Mouse (Mus musculus): ENCODE results near the gene Gm28044. TPM values are rescaled to one million over a fixed set of nuclear protein-coding genes. Genes with fewer than 3 reads are reported as not detected.
"Not testable (repeated sequence)": the region's sequence is repeated elsewhere in the genome, so short reads cannot be mapped to it uniquely, and the experiment has no call there.

The Gm28044 gene
- not detected in 2 replicates for polyA plus RNA-seq (2016; fragmentation: Nextera tagmentation; extraction: Ambion mirVana)

DNA sequence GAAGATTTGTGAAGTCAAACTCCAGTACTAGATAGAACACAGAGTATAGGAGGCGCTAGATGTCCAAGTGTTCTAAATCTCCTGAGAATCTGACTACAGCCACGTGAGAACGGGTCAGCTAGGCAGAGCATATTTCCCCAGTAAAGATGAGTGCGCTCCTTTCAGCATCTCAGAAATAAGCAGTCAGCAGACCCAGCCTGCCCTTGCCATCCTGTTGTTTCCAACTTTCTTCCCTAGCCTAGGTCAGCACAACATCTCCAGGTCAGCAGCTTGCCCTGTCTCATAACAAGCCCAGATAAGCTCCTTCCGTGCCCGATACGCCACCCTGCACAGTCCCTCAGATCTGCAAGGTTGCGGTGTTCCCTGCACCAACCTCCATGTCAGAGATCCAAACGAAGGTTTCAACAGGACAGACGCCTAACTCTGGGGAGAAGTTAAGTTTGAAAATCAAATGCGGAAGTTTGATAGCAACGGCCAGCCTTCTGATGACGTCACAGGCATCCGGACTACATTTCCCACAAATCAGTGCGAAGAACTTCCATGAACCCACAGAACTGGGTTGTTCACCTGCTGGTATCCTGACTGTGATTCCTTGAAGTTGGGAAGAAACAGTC is at the start of gene Gm28044, which contains the start of gene Zfp953:
Gene Gm28044, minus strand, starts transcription at position 406 of the 614 bp plus-strand sequence.
Gene Zfp953, minus strand, starts transcription at position 475 of the 614 bp plus-strand sequence.
- no peaks in the 10 kb centered on the region; the same call in 1 of the 2 replicates for H3K4me1 ChIP-seq
- H3K36me3 ChIP-seq, result no peaks in the 10 kb centered on the region
- no peaks in the 10 kb centered on the region for H3K27me3 ChIP-seq (ENCODE audit: insufficient read depth, poor library complexity, severe bottlenecking)
- H3K27ac ChIP-seq, result peak within 1 kb of the TSS; percentile 90
- DNase-seq (ENCODE audit: low spot score), result peak; percentile 93
- peak within 1 kb of the TSS; percentile 79 for H3K4me3 ChIP-seq
- WGBS, result 0% methylated on average over 15 of the region's 15 CpGs
- H3K9me3 ChIP-seq, result no peaks in the 10 kb centered on the region

DNA sequence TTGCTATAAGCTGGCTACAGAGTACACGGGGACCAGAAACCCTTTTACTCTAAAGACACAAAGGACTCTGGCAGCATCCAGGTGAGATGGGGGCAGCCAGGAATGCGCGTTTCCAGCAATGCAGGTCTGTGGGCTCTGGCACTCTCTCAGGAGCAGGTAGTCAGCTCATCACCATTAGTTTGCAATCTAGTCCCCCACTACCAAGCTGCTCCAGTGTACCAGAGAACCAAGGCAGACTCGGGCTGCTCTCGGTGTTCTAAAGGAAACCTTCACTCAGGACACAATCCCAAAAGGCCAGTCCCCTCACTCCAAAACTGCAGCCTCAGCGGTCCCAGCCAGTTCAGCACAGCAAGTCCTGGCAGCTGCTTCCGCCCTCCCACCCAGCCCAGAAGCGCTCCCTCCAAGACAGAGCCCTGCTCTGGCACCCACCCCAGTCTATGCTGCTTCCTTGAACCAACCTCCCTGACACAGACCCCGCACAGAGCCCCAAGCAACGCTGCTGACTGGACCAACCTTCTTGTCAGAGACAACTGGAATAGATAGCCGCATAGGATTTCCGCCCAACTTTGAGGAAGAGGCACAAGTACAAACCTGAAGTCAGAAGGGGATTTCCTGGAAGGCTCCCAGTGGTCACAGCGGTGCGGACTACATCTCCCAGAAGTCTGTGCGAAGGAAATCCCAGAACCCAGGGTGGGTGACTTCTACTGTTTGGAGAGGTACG is 39.0 kb upstream of the Gm28044 start, which contains the start of gene Zfp429:
Gene Zfp429, minus strand, starts transcription at position 637 of the 721 bp plus-strand sequence.
- not testable (repeated sequence) for H3K4me1 ChIP-seq; H3K9me3 ChIP-seq; H3K27me3 ChIP-seq (ENCODE audit: insufficient read depth, poor library complexity, severe bottlenecking); H3K36me3 ChIP-seq
- H3K4me3 ChIP-seq, result peak within 1 kb of the TSS; percentile 70
- 4% methylated on average over 16 of the region's 16 CpGs for WGBS
- DNase-seq (ENCODE audit: low spot score), result peak; percentile 90
- peak within 1 kb of the TSS; percentile 83 for H3K27ac ChIP-seq

DNA sequence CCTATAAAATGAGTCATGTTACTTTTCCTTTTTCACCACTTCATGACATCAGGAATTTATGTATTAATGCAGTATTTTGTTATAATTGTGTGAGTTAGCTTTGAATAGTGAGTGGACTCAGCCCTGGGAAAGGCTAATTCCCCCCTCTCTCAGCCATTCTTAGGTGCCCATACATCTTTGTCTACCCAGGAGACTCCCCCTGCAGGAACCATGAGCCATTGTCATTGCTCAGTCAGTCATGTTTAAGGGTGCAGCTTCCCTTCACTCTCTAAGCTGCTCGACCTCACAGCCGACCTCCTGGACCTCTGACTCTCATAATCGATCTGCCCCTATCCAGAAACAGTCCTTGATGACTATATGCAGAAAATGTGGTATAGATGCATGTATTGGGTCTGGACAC is 15.9 kb upstream of the Gm28044 start:
- H3K9me3 ChIP-seq; H3K4me1 ChIP-seq; DNase-seq (ENCODE audit: low spot score); H3K4me3 ChIP-seq; H3K36me3 ChIP-seq; H3K27ac ChIP-seq; H3K27me3 ChIP-seq (ENCODE audit: insufficient read depth, poor library complexity, severe bottlenecking): not testable (repeated sequence)
- WGBS, result 71% methylated on average over 3 of the region's 3 CpGs

DNA sequence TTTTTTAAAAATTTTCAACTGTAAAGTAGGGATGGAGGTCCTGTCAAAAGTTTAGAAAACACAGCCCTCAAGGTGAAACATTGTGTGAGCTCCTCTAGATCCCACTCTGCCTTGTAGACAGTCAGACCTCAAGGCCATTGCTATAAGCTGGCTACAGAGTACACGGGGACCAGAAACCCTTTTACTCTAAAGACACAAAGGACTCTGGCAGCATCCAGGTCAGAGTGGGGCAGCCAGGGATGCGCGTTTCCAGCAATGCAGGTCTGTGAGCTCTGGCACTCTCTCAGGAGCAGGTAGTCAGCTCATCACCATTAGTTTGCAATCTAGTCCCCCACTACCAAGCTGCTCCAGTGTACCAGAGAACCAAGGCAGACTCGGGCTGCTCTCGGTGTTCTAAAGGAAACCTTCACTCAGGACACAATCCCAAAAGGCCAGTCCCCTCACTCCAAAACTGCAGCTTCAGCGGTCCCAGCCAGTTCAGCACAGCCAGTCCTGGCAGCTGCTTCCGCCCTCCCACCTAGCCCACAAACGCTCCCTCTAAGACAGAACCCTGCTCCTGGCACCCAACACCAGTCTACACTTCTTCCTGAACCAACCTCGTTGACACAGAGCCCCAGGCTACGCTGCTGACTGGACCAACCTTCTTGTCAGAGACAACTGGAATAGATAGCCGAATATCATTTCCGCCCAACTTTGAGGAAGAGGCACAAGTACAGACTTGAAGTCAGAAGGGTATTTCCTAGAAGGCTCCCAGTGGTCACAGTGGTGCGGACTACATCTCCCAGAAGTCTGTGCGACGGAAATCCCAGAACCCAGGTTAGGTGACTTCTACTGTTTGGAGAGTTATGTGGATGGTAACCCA is 14.9 kb upstream of the Gm28044 start, which contains the start of the genes Gm28041 and Zfp456:
Gene Gm28041, minus strand, starts transcription at position 684 of the 862 bp plus-strand sequence.
Gene Zfp456, minus strand, starts transcription at position 761 of the 862 bp plus-strand sequence.
- not testable (repeated sequence) for H3K9me3 ChIP-seq; H3K27me3 ChIP-seq (ENCODE audit: insufficient read depth, poor library complexity, severe bottlenecking); H3K4me1 ChIP-seq; H3K36me3 ChIP-seq
- WGBS, result 10% methylated on average over 14 of the region's 15 CpGs
- Histone ChIP-seq H3K27ac (peak within 1 kb of the TSS; percentile 64; the same call in 1 of the 2 replicates), H3K4me3 (peak within 1 kb of the TSS; percentile 63)
- DNase-seq (ENCODE audit: low spot score), result peak; percentile 92

DNA sequence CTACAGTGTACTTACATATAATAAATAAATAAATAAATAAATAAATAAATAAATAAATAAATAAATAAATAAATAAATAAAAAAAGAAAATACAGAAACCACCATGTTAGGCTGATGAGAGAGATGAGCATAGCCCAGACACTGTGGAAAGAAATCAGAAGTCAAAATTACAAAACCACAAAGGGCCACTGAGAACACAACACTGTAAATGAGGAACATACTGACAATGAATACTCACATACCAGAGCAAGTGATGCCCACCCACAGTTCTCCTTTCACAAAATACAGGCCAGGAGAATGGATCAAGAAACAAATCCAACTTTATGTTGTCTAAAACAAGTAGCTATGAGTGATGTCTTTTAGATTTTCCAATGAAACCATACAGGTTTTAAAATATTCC is 8.5 kb downstream of the Gm28044 start:
- Histone ChIP-seq H3K4me1 (no peaks in the 10 kb centered on the region), H3K9me3 (no peaks in the 10 kb centered on the region), H3K36me3 (no peaks in the 10 kb centered on the region), H3K27ac (no peak overlapping the region), H3K4me3 (no peak overlapping the region), H3K27me3 (ENCODE audit: insufficient read depth, poor library complexity, severe bottlenecking) (no peaks in the 10 kb centered on the region)
- DNase-seq (ENCODE audit: low spot score), result no peak

DNA sequence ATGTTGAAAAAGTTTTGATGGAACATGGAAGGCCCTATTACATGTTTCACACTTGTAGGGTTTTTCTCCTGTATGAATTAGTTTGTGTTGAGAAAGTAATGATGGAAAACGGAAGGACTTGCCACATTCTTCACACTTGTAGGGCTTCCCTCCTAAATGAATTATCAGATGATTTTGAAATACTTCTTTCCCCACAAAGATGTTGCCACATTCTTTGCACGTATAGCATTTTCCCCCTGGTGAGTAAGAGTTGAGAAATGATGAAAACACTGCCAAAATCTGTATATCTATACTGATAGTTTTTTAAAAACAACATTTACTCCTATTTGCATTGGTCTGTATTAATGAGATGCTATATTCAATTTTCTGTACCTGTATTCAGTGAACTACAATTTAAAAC is 16.9 kb downstream of the Gm28044 start:
- 85% methylated on average over 2 of the region's 2 CpGs for WGBS
- no peak for DNase-seq (ENCODE audit: low spot score)
- no peaks in the 10 kb centered on the region for H3K27me3 ChIP-seq (ENCODE audit: insufficient read depth, poor library complexity, severe bottlenecking)
- no peak overlapping the region for H3K27ac ChIP-seq
- peaks cover 17% of the 10 kb centered on the region; the same call in 1 of the 2 replicates for H3K36me3 ChIP-seq
- H3K4me3 ChIP-seq, result no peak overlapping the region
- no peaks in the 10 kb centered on the region for H3K9me3 ChIP-seq
- H3K4me1 ChIP-seq, result no peaks in the 10 kb centered on the region

DNA sequence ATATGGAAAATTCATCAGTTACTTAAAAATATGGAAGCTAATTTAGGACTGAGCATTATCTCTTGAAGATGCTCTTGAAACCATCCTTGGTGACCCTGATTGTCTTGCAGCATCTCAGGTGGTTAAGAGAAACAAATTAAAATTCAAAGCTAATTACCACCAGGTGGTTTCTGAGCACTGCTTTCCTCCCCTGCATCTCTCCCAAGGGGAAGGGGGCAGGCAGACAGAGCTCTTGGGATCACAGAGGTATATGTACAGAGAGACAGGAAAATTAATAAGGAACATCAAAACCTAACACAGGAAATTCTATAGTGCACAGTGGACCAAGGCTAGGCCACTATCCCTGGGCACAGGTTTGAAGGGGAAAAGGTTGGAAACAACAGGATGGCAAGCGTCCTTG is 27.5 kb downstream of the Gm28044 start:
- WGBS, result 62% methylated on average over 1 of the region's 1 CpGs
- H3K27ac ChIP-seq, result peak overlapping the region; percentile 83
- no peak for DNase-seq (ENCODE audit: low spot score)
- H3K36me3 ChIP-seq, result no peaks in the 10 kb centered on the region
- H3K27me3 ChIP-seq (ENCODE audit: insufficient read depth, poor library complexity, severe bottlenecking), result no peaks in the 10 kb centered on the region
- H3K4me1 ChIP-seq, result peaks cover 6% of the 10 kb centered on the region; the same call in 1 of the 2 replicates
- H3K9me3 ChIP-seq, result no peaks in the 10 kb centered on the region
- H3K4me3 ChIP-seq, result peak overlapping the region; percentile 64

DNA sequence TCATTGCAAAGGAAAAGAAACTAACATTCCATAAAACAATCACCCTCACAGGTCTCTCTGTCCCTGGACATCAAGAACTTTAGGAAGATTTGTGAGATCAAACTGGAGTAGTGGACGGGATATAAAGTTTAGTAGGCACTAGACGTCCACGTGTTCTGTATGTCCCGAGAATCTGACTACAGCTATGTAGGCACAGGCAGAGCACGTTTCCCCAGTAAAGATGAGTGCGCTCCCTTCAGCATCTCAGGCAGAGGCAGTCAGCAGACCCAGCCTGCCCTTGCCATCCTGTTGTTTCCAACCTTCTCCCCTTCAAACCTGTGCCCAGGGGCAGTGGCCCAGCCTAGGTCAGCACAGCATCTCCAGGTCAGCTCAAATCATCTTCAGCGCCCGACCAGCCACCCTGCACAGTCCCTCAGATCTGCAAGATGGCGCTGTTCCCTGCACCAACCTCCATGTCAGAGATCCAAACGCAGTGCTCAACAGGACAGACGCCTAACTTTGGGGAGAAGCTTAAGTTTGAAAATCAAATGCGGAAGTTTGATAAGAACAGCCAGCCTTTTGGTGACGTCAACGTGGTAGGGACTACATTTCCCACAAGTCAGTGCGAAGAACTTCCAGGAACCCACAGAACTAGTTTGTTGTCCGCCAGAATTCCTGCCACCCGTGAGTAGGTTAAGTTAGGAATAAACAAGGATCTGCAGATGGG is 28.2 kb downstream of the Gm28044 start, which contains the start of gene Zfp595:
Gene Zfp595, minus strand, starts transcription at position 552 of the 706 bp plus-strand sequence.
- DNase-seq (ENCODE audit: low spot score), result peak; percentile 91
- Histone ChIP-seq H3K4me3 (peak within 1 kb of the TSS; percentile 64), H3K27ac (peak within 1 kb of the TSS; percentile 83), H3K9me3 (no peaks in the 10 kb centered on the region), H3K36me3 (no peaks in the 10 kb centered on the region), H3K4me1 (peaks cover 6% of the 10 kb centered on the region; the same call in 1 of the 2 replicates), H3K27me3 (ENCODE audit: insufficient read depth, poor library complexity, severe bottlenecking) (no peaks in the 10 kb centered on the region)
- WGBS, result 17% methylated on average over 17 of the region's 17 CpGs

DNA sequence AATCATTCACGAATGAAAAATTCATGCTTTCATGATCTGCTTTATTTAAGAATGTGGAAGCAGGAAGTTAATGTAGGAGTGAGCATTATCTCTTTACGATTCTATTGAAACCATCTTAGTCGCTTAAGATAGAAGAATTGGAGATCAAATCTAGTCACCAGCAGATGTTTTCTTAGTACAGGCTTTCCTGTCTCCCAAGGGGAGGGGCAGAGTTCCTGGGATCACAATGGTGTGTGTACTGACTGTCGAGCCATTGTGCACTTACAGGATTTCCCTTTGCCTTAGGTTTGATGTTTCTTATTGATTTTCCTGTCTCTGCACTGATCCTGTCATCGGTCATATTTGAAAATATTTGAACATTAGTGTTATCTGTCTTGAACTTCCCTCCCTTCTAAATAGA is 53.6 kb downstream of the Gm28044 start:
- WGBS, result 29% methylated on average over 5 of the region's 5 CpGs

DNA sequence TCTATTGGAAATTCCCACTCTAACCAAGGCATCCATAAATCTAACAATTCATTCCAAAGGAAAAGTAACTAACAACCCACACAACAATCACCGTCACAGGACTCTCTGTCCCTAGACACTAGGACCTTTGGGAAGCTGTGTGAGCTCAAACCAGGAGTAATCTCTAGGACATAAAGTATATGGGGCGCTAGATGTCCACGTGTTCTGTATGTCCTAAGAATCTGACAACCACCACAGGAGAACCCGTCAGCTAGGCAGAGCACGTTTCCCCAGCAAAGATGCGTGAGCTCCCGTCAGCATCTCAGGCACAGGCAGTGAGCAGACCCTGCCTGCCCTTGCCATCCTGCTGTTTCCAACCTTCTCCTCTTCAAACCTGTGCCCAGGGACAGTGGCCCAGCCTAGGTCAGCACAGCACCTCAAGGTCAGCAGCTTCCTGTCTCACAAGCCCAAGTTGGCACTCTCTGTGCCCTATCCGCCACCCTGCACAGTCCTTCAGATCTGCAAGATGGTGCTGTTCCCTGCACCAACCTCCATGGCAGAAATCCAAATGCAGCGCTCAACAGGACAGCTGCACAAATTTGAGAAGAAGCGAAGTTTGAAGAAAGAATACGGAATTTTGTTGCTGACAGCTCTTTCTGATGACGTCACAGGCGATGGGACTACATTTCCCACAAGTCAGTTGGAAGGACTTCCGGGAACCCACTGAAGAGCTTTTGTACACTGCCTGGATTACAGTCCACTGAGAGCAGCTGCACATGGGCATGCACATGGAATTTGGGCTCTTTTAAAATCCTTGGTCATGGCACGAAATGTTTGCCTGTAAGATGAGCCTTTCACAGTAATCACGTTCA is 54.3 kb downstream of the Gm28044 start, which contains the start of gene Zfp457:
Gene Zfp457, minus strand, starts transcription at position 664 of the 851 bp plus-strand sequence.
- Histone ChIP-seq H3K4me1 (peaks cover 6% of the 10 kb centered on the region; the same call in 1 of the 2 replicates), H3K36me3 (no peaks in the 10 kb centered on the region), H3K4me3 (peak within 1 kb of the TSS; percentile 76), H3K9me3 (no peaks in the 10 kb centered on the region), H3K27ac (peak within 1 kb of the TSS; percentile 90), H3K27me3 (ENCODE audit: insufficient read depth, poor library complexity, severe bottlenecking) (no peaks in the 10 kb centered on the region)
- peak; percentile 94 for DNase-seq (ENCODE audit: low spot score)
- 9% methylated on average over 16 of the region's 16 CpGs for WGBS

More for the DNA sequence above, 53.6 kb downstream of the Gm28044 start:
- Histone ChIP-seq H3K4me1 (peaks cover 6% of the 10 kb centered on the region; the same call in 1 of the 2 replicates), H3K4me3 (peak overlapping the region; percentile 76), H3K36me3 (no peaks in the 10 kb centered on the region), H3K9me3 (no peaks in the 10 kb centered on the region), H3K27ac (peak overlapping the region; percentile 90), H3K27me3 (ENCODE audit: insufficient read depth, poor library complexity, severe bottlenecking) (no peaks in the 10 kb centered on the region)
- no peak for DNase-seq (ENCODE audit: low spot score)

DNA sequence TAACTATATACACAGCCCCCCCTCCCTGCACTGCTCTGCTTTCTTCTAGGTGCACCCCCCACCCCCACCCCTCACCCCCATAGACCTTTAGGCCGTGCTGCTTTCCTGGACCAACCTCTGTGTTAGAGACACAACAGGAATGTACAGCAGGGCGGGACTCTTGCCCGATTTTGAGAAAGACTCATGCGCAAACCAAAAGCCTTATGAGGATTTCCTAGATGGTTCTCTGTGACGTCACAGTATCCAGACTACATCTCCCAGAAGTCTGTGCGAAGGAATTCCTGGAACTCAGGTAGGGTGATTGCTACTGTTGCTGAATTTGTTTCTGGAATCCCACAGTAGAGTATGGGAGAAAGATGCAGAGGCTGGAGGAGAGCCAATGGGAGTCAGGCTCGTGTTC is 82.0 kb downstream of the Gm28044 start, which contains the start of gene Zfp458:
Gene Zfp458, minus strand, starts transcription at position 153 of the 400 bp plus-strand sequence.
- Histone ChIP-seq H3K27me3 (ENCODE audit: insufficient read depth, poor library complexity, severe bottlenecking) (no peaks in the 10 kb centered on the region), H3K9me3 (no peaks in the 10 kb centered on the region), H3K4me3 (no peak within 1 kb of the TSS), H3K27ac (no peak within 1 kb of the TSS), H3K36me3 (no peaks in the 10 kb centered on the region), H3K4me1 (no peaks in the 10 kb centered on the region)
- no peak for DNase-seq (ENCODE audit: low spot score)
- 43% methylated on average over 7 of the region's 7 CpGs for WGBS

Measured in heart, embryonic 10.5 days (tissue).